Mouse (Mus musculus) hindbrain, embryonic 14.5 days (tissue): ENCODE data around the gene Olfr314. TPM values are rescaled to one million over a fixed set of nuclear protein-coding genes. Genes with fewer than 3 reads are reported as not detected.

Experiments
- ATAC-seq: fragments of 200-750 bp; cut with Nextera tagmentation; 2 replicates; pipeline ENCODE4 v1.8.0; 2017; ENCODE audit warnings: moderate number of reproducible peaks, mild to moderate bottlenecking, moderate TSS enrichment, moderate library complexity; ENCODE audit not compliant: low FRiP score
- DNase-seq: peaks from one replicate; pipeline ENCODE4 v3.0.0-alpha.2; 2015; ENCODE audit warnings: low spot score
- H3K27ac ChIP-seq: fragments of 300-500 bp; sonication (generic); 2 replicates; pipeline ENCODE4 v1.5.1; 2014; ENCODE audit warnings: mild to moderate bottlenecking, moderate library complexity
- H3K27me3 ChIP-seq: fragments of 300-500 bp; sonication (generic); 2 replicates; pipeline ENCODE4 v1.6.1; 2014; ENCODE audit warnings: mild to moderate bottlenecking, low read length, mixed read lengths; ENCODE audit not compliant: control insufficient read depth, insufficient read depth
- H3K36me3 ChIP-seq: fragments of 300-500 bp; sonication (generic); replicated peaks from 2 replicates; pipeline ENCODE4 v1.6.1; 2014; ENCODE audit not compliant: control insufficient read depth, insufficient read depth
- H3K4me1 ChIP-seq: fragments of 300-500 bp; sonication (generic); replicated peaks from 2 replicates; pipeline ENCODE4 v1.6.1; 2014; ENCODE audit warnings: antibody characterized with exemption, low read length, mixed read lengths; ENCODE audit not compliant: control insufficient read depth, insufficient read depth
- H3K4me2 ChIP-seq: fragments of 300-500 bp; sonication (generic); replicated peaks from 2 replicates; pipeline ENCODE4 v1.6.1; 2014; ENCODE audit warnings: mild to moderate bottlenecking, moderate library complexity
- H3K4me3 ChIP-seq: fragments of 300-500 bp; sonication (generic); replicated peaks from 2 replicates; pipeline ENCODE4 v1.5.1; 2014; ENCODE audit warnings: mild to moderate bottlenecking, low read length
- H3K9ac ChIP-seq: fragments of 300-500 bp; sonication (generic); 2 replicates; pipeline ENCODE4 v1.6.1; 2014
- H3K9me3 ChIP-seq: fragments of 300-500 bp; sonication (generic); 2 replicates; pipeline ENCODE4 v1.6.1; 2016; ENCODE audit warnings: low read length; ENCODE audit not compliant: control insufficient read depth
- WGBS: fragments of 180-500 bp; shearing (Covaris S2); extraction: QIAGEN DNeasy Blood & Tissue Kit; methylation state at CpG from one replicate; pipeline ENCODE4 v1.1.7; 2014; 5-methylcytosine and 5-hydroxymethylcytosine counted together
- polyA plus RNA-seq: library from polyadenylated mRNA; unstranded; fragments of >200 nt; fragmentation: Nextera tagmentation; extraction: Ambion mirVana; gene quantifications from 2 replicates; pipeline ENCODE4 v1.2.1, GENCODE M21; 2014

Gene Olfr314
- polyA plus RNA-seq, 1 experiment from 2014 or later, result not detected

DNA sequence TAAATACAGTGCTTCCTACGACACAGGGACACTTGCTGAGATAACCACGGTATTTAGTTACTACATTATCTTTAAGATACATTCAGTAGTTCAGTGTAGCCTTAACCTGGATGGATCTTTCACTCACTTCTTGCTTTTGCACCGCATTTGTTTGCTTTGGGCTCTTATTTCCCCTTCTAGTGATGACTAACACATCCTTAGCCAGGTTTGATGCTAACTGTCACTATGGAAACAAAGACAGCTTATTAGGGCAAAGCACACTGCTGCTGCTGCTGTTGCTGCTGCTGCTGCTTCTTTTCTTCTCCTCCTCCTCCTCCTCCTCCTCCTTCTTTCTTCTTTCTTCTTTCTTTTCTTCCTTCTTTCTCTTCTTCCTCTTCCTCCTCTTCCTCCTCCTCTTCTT, 6.8 kb downstream of the Olfr314 start:
- Histone ChIP-seq H3K4me3 (no peak overlapping the region), H3K4me1 (peaks cover 8% of the 10 kb centered on the region; the same call in 1 of the 2 replicates), H3K9ac (peak overlapping the region; percentile 45; the same call in 1 of the 2 replicates), H3K36me3 (no peaks in the 10 kb centered on the region), H3K27me3 (no peaks in the 10 kb centered on the region), H3K27ac (no peak overlapping the region), H3K4me2 (no peak overlapping the region), H3K9me3 (no peaks in the 10 kb centered on the region)
- peak; percentile 38 for DNase-seq
- 21% methylated on average over 3 of the region's 3 CpGs for WGBS
- ATAC-seq, result no peak

DNA sequence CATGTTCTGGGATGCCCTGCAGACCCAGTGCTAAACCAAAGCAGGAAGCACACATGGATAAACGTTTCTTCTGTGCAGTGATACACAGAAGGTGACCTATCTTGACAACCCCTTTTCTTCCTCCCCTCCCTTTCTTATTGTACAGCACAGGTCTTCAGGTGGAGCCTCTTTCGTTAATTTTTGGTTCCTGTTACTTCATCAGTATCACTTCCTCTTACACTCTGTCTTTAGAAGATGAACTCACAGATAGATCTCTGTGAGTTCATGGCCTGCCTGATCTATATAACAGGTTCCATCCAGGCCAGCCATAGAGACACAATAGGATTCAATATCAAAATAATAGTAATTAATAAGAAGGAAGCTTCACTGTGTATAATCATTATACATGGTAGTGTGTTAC, 7.3 kb downstream of the Olfr314 start:
- no peak overlapping the region for H3K9ac ChIP-seq
- no peaks in the 10 kb centered on the region for H3K27me3 ChIP-seq
- H3K36me3 ChIP-seq, result no peaks in the 10 kb centered on the region
- 60% methylated on average over 2 of the region's 2 CpGs for WGBS
- no peak for ATAC-seq
- no peak overlapping the region for H3K4me2 ChIP-seq
- no peak for DNase-seq
- peaks cover 8% of the 10 kb centered on the region; the same call in 1 of the 2 replicates for H3K4me1 ChIP-seq
- H3K27ac ChIP-seq, result no peak overlapping the region
- H3K9me3 ChIP-seq, result no peaks in the 10 kb centered on the region
- no peak overlapping the region for H3K4me3 ChIP-seq

DNA sequence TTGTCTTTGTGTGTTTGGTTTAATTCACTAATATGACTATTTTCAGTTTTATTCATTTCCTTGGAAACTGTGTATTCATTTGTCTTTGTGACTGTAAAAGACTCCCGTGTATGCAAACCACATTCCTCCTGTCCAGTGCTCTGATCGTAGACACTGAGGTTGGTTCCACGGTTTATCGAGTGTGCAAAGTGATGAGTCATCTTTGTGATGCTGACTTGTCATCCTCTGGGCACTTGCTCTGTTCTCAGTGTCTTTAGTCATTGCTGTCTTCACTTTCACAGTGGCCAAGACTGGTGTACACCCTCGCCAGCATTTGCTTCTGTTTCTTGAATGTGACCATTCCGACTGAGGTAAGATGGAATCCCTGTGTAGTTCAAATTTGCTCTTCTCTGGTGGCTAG, 7.9 kb downstream of the Olfr314 start:
- H3K9ac ChIP-seq, result no peak overlapping the region
- DNase-seq (no peak), ATAC-seq (no peak)
- no peak overlapping the region for H3K4me2 ChIP-seq
- H3K27ac ChIP-seq, result no peak overlapping the region
- 83% methylated on average over 6 of the region's 6 CpGs for WGBS
- no peaks in the 10 kb centered on the region for H3K36me3 ChIP-seq
- no peak overlapping the region for H3K4me3 ChIP-seq
- H3K27me3 ChIP-seq, result no peaks in the 10 kb centered on the region
- H3K4me1 ChIP-seq, result peaks cover 8% of the 10 kb centered on the region; the same call in 1 of the 2 replicates
- H3K9me3 ChIP-seq, result no peaks in the 10 kb centered on the region

DNA sequence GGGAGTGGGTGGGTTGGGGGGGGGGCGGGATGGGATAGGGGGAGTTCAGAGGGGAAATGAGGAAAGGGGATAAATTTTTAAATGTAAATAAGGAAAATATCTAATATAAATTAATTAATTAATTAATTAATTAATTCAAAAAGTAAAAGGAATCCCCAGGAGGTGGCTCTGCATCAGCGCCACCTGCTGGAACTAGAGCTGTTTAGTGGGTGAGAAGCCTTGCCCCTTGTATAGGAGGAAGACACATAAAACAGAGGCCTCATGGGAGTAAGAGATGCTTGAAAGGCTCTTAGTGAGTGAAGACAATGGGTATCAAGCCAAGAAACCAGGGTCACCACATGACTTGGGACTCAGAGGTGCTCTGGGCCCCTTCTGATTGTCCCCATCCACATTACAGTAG, 13.1 kb downstream of the Olfr314 start:
- no peak overlapping the region for H3K4me3 ChIP-seq
- no peaks in the 10 kb centered on the region for H3K27me3 ChIP-seq
- H3K9me3 ChIP-seq, result no peaks in the 10 kb centered on the region
- no peak for ATAC-seq
- 84% methylated on average over 2 of the region's 2 CpGs for WGBS
- no peaks in the 10 kb centered on the region for H3K36me3 ChIP-seq
- H3K4me1 ChIP-seq, result no peaks in the 10 kb centered on the region
- no peak overlapping the region for H3K4me2 ChIP-seq
- no peak overlapping the region for H3K9ac ChIP-seq
- DNase-seq, result no peak
- no peak overlapping the region for H3K27ac ChIP-seq

DNA sequence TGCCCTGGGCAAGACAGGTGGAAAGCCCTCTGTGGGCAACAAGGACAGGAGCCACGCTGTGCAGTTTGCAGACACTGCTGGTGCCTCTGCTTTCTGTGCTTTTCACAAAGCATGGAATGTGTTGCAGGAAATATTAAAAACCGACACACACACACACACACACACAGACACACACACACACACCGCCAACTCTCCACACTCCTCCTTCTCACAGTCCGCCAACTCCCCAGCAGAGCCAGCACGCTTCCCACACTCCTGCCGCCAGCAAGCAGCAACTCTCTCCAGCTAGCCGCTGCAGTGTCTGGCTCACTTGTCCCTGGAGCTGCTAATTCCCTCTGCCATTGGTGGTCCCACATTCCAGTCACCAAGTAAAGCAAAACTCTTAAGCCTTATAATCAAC, 14.1 kb downstream of the Olfr314 start:
- no peak overlapping the region for H3K4me2 ChIP-seq
- H3K36me3 ChIP-seq, result no peaks in the 10 kb centered on the region
- 78% methylated on average over 7 of the region's 7 CpGs for WGBS
- H3K4me3 ChIP-seq, result no peak overlapping the region
- no peak for ATAC-seq
- DNase-seq, result no peak
- H3K9me3 ChIP-seq, result no peaks in the 10 kb centered on the region
- no peak overlapping the region for H3K9ac ChIP-seq
- H3K4me1 ChIP-seq, result peaks cover 5% of the 10 kb centered on the region
- no peak overlapping the region for H3K27ac ChIP-seq
- no peaks in the 10 kb centered on the region for H3K27me3 ChIP-seq

DNA sequence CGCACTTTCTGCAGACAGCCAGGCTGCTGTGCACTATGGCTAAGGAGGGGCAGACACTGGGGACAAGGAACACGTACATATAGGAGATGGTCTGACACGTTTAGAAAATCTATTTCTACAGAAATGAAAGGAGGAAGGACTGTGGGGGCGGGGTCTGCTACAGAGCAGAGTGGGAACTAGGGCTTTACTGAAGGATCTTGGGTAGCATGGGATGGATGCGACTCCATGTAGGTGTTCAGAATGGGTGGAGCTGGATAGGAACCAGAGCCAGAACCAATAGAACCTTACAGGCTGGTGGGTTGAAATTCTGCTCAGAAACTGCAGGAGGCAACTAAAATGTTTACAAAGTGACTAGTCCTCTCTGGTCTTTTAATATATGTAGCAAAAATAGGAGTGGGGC, 17.0 kb downstream of the Olfr314 start:
- Histone ChIP-seq H3K27me3 (no peaks in the 10 kb centered on the region), H3K4me3 (no peak overlapping the region), H3K9ac (no peak overlapping the region), H3K4me2 (no peak overlapping the region), H3K9me3 (no peaks in the 10 kb centered on the region), H3K27ac (no peak overlapping the region), H3K4me1 (peaks cover 10% of the 10 kb centered on the region), H3K36me3 (no peaks in the 10 kb centered on the region)
- 85% methylated on average over 5 of the region's 5 CpGs for WGBS
- no peak for DNase-seq
- ATAC-seq, result no peak

DNA sequence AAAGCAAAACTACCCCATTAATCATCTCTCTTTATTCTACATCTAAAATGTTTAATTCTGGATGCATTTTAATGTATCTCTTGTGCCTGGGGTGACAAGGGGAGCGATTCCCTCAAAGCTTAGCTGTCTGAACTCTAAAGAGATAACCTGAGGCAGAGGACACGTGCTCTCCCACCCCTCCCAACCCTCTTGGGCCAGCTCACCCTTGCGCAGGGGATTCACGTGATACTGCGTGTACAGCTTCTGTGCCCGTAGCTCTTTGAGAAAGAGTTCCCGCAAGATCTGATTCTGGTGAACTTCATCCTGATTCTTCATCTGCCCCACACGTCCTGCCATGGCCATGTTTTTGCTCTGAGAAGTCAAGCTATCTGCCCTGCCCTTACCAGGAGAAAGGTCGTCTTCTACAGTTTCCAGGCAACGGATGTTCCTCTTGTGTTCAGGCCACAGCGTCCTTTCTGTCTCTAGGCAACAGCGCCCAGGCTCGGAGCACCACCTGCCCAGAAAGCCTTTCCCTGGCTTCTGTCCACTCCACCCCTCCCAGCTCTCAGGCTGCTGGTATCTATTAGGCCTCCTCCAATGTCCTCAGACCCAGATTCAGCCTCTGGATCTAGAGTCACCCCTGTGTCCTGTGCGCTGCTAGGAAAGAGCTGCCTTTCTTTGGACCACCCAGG, 18.9 kb downstream of the Olfr314 start, which contains the start of gene Fam183b:
TSS of gene Fam183b (minus strand) at position 403 of the 671 bp plus-strand sequence.
- Histone ChIP-seq H3K36me3 (no peaks in the 10 kb centered on the region), H3K4me1 (peaks cover 10% of the 10 kb centered on the region), H3K27ac (no peak within 1 kb of the TSS), H3K9me3 (no peaks in the 10 kb centered on the region), H3K4me2 (peak within 1 kb of the TSS; percentile 35), H3K4me3 (no peak within 1 kb of the TSS), H3K27me3 (no peaks in the 10 kb centered on the region), H3K9ac (0 out of 2 replicates have a peak within 1 kb of the TSS, but pooled peaks have one; percentile 20)
- 24% methylated on average over 14 of the region's 14 CpGs for WGBS
- ATAC-seq, result peak; percentile 31; the same call in 1 of the 2 replicates
- no peak for DNase-seq

DNA sequence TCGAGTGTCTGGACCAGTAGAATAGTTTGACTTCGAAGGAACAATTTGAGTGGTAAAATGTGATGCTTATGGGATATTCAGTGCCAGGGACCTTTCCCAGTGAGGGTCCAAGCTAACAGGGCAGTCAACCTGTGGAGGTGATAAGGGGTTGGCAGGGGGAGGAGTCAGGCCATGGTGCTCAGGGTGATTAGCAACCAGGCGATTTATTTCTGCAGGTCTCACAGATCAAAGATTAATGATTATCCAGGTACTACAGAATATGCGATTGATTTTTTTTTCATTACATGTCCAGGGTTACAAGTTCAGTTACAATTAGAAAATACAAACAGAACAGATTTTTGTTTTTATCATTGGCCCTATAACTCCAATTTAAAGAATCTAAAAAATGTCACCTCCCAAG, 21.1 kb downstream of the Olfr314 start:
- H3K9ac ChIP-seq, result no peak overlapping the region
- 81% methylated on average over 4 of the region's 4 CpGs for WGBS
- ATAC-seq (no peak), DNase-seq (no peak)
- H3K27me3 ChIP-seq, result no peaks in the 10 kb centered on the region
- peaks cover 10% of the 10 kb centered on the region for H3K4me1 ChIP-seq
- no peaks in the 10 kb centered on the region for H3K36me3 ChIP-seq
- no peak overlapping the region for H3K4me3 ChIP-seq
- H3K4me2 ChIP-seq, result no peak overlapping the region
- no peaks in the 10 kb centered on the region for H3K9me3 ChIP-seq
- no peak overlapping the region for H3K27ac ChIP-seq

DNA sequence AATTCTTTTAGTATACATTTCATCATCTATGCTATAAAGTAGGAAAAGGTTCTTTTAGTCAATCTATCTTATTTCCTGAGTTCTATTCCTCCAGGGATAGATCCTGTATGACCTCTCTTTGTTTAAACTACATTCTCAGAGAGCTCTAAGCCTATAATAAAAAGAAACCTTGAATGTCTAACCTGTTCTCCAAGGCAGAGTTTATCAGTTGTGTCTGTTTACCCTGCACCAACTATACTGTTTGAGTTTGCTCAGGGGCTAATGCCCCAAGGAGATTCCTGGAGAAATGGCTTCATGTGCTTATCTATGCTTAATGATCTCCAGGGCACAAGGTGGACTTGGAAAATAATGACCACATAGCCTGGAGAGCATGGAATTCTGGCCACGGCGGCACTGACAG, 21.6 kb downstream of the Olfr314 start:
- no peak overlapping the region for H3K4me3 ChIP-seq
- H3K9me3 ChIP-seq, result no peaks in the 10 kb centered on the region
- no peak overlapping the region for H3K4me2 ChIP-seq
- no peaks in the 10 kb centered on the region for H3K36me3 ChIP-seq
- WGBS, result 69% methylated on average over 2 of the region's 2 CpGs
- DNase-seq, result no peak
- no peak for ATAC-seq
- no peaks in the 10 kb centered on the region for H3K27me3 ChIP-seq
- H3K9ac ChIP-seq, result no peak overlapping the region
- H3K4me1 ChIP-seq, result peaks cover 10% of the 10 kb centered on the region
- no peak overlapping the region for H3K27ac ChIP-seq

DNA sequence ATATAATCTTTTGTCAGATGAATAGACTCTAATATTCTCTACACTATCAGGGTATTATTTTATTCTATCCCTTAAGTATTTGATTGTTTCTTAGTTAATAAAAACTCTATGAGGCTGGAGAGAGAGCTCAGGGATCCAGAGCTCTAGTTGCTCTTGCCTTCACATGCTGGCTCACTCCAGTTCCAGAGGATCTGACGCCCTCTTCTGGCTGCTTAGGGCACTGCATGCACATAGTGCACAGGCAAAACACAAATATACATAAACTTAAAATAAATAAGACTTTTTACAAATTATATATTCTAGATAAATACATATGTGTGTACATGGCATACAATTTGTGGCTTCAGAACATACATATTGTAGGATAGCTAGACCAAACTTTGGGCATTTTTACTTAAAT, 29.2 kb downstream of the Olfr314 start:
- Histone ChIP-seq H3K9ac (no peak overlapping the region), H3K9me3 (no peaks in the 10 kb centered on the region), H3K4me2 (no peak overlapping the region), H3K4me1 (no peaks in the 10 kb centered on the region), H3K4me3 (no peak overlapping the region), H3K27me3 (no peaks in the 10 kb centered on the region), H3K36me3 (no peaks in the 10 kb centered on the region), H3K27ac (no peak overlapping the region)
- no peak for DNase-seq
- no peak for ATAC-seq
- 3% methylated on average over 1 of the region's 1 CpGs for WGBS
